Mouse (Mus musculus) lung, adult 2 months (tissue): ENCODE results near the gene Ctbp2.

Source experiments
- CTCF ChIP-seq: fragments of 200-500 bp; IDR thresholded peaks from 2 replicates; pipeline ENCODE4 v1.5.1; 2011; ENCODE audit warnings: mild to moderate bottlenecking, low read length, control low read depth; ENCODE audit not compliant: insufficient read depth
- POLR2A ChIP-seq: fragments of 200-500 bp; IDR thresholded peaks from 2 replicates; pipeline ENCODE4 v1.6.1; 2011; ENCODE audit warnings: low read depth, mild to moderate bottlenecking, control low read depth, low read length, borderline replicate concordance; ENCODE audit errors: extremely low read depth

GRCm38 (mm10) chr7:133019481-133020020 is 104.6 kb downstream of the Ctbp2 start:
- TF ChIP-seq POLR2A = no peak
- TF ChIP-seq CTCF = no peak
